Mouse (Mus musculus): Measurements from ENCODE around the gene Bmp3. TPM values are rescaled to one million over a fixed set of nuclear protein-coding genes. Genes with fewer than 3 reads are reported as not detected.

The Bmp3 gene
- polyA plus RNA-seq, 1 experiment from 2014 or later: 1.8 TPM

DNA sequence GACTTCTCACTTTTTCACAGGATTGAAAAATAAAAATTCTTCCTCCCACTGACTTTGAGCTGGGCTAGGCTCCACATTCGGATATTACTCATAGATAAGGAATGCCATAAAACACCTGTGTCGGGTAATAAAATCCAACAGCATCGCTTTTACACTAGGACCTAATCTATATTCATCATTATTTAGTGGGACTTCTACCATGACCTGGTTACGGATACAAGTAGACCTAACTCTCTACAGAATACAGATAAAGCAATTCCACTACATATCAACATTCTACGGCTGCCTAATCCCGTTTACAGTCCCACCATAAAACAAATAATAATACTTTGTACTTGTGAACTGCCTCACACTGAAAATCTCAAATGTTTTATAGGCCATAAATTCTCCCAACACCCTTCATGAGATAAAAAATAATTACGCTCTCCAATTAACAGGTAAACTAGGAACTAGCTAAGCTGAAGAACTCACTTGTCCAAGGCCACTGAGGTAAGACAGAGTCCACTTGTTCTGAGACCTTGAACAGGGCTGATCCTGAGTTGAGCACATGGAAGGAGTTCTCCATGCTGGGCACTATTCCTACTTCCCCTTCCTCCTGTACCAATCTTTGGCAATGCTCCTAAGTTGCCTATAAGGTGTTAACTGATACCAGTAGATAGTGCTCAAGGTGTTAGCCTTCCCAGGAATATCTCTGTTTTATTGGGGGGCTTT, 11.5 kb upstream of the Bmp3 start:
- 92% methylated on average over 7 of the region's 7 CpGs for WGBS
- H3K9me3 ChIP-seq (replicated peaks; ENCODE audit: control insufficient read depth, low read length, poor library complexity, severe bottlenecking): no peaks in the 10 kb centered on the region
- no peaks in the 10 kb centered on the region for H3K27me3 ChIP-seq (ENCODE audit: control insufficient read depth, insufficient read depth, low read depth, low read length)
- H3K4me2 ChIP-seq (ENCODE audit: low read length): no peak overlapping the region
- H3K9ac ChIP-seq (ENCODE audit: low read depth, low read length): no peak overlapping the region
- H3K36me3 ChIP-seq (ENCODE audit: control insufficient read depth, insufficient read depth, low read length): no peaks in the 10 kb centered on the region
- no peak for ATAC-seq
- H3K4me1 ChIP-seq (ENCODE audit: control insufficient read depth, insufficient read depth, low read length): no peaks in the 10 kb centered on the region
- no peak overlapping the region for H3K27ac ChIP-seq (ENCODE audit: low read length)
- H3K4me3 ChIP-seq (ENCODE audit: low read depth, low read length): no peak overlapping the region

DNA sequence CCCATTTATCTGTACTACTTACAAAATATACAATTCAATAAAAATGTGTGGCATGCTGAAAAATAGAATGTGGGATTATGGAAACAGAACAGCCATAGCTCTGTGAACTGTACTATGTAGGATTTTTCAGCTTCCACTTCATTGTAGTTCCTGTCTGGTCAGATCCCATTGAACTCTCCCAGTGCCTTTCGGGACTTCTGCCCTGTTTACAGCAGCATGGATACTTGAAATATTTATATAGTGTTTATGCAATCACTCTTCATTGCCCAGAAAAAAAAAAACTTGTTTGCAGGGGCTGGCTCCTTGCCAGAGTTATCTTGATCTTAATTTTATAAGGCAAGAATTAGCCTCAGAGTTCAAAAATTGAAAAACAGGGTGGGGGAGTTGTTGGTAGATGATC, 9.6 kb upstream of the Bmp3 start:
- 78% methylated on average over 1 of the region's 1 CpGs for WGBS
- Histone ChIP-seq H3K4me3 (ENCODE audit: low read depth, low read length) (no peak overlapping the region), H3K27me3 (ENCODE audit: control insufficient read depth, insufficient read depth, low read depth, low read length) (no peaks in the 10 kb centered on the region), H3K4me1 (ENCODE audit: control insufficient read depth, insufficient read depth, low read length) (no peaks in the 10 kb centered on the region), H3K9ac (ENCODE audit: low read depth, low read length) (no peak overlapping the region), H3K27ac (ENCODE audit: low read length) (no peak overlapping the region), H3K4me2 (ENCODE audit: low read length) (no peak overlapping the region), H3K36me3 (ENCODE audit: control insufficient read depth, insufficient read depth, low read length) (no peaks in the 10 kb centered on the region), H3K9me3 (replicated peaks; ENCODE audit: control insufficient read depth, low read length, poor library complexity, severe bottlenecking) (no peaks in the 10 kb centered on the region)
- no peak for ATAC-seq

DNA sequence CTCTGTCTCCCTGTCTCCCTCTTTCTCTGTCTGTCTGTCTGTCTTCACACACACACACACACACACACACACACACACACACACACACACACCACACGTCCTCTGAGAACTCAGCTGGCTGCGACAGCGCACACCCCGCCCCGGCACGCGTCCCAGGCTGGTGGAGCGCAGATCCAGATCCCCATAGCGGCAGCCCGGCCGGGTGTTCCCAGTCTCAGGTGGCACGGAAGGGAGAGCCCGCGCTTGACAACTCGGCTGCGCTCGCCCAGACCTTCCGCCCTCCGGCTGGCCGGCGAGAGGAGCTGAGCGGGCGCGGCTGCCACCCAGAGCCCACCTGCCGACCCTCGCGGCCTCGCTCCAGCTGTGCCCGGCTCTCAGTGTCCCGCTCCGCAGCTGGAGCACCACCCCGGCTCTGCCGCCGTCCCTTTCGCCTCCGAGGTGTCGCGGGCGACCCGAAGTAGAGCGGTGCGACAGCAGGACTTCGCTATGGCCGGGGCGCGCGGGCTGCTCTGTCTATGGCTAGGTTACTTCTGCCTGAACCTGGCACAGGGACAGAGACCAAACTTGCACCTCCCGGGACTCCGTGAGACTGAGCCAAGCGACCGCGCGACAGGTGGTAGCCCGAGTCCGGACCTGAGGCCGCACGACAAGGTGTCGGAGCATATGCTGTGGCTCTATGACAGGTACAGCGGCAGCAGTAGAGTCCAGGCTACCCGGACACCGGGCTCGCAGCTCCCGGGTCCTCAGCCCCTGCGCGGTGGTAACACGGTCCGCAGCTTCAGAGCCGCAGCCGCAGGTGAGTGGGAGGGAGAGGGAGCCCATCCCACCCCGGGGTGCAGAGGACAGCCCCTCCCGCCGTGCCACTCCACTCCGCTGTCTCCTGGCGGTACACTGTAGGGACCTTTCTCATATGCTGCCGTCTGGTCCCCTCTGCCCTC, 681 bp downstream of the Bmp3 start:
- 0% methylated on average over 63 of the region's 75 CpGs for WGBS
- Histone ChIP-seq H3K9me3 (replicated peaks; ENCODE audit: control insufficient read depth, low read length, poor library complexity, severe bottlenecking) (no peaks in the 10 kb centered on the region), H3K4me2 (ENCODE audit: low read length) (peak overlapping the region; percentile 100), H3K4me1 (ENCODE audit: control insufficient read depth, insufficient read depth, low read length) (peaks cover 5% of the 10 kb centered on the region), H3K4me3 (ENCODE audit: low read depth, low read length) (peak overlapping the region; percentile 72), H3K27ac (ENCODE audit: low read length) (no peak overlapping the region), H3K36me3 (ENCODE audit: control insufficient read depth, insufficient read depth, low read length) (no peaks in the 10 kb centered on the region), H3K9ac (ENCODE audit: low read depth, low read length) (peak overlapping the region; percentile 72), H3K27me3 (ENCODE audit: control insufficient read depth, insufficient read depth, low read depth, low read length) (peaks cover 14% of the 10 kb centered on the region)
- ATAC-seq: peak; percentile 79

DNA sequence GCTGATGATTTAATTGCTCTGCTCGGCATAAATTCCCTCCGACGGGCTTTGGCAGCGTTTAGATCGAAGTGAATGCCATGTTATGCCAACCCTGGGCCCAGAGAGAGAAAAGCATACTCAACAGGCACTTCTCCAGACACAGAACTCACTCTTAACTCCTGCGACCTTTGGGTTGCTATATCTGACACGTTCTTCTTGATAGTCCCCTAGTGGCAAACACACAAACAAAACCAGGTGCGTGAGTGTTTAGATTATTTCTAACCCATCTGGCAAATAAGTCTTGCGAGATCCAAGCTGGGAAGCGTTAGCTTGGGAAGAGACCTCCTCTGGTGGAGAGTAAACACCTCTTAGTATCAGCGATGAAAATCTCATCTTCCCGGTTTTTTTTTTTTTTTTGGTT, 1.5 kb downstream of the Bmp3 start:
- WGBS: 12% methylated on average over 12 of the region's 12 CpGs
- peak overlapping the region; percentile 72 for H3K4me3 ChIP-seq (ENCODE audit: low read depth, low read length)
- no peaks in the 10 kb centered on the region for H3K9me3 ChIP-seq (replicated peaks; ENCODE audit: control insufficient read depth, low read length, poor library complexity, severe bottlenecking)
- peak overlapping the region; percentile 100 for H3K4me2 ChIP-seq (ENCODE audit: low read length)
- peaks cover 5% of the 10 kb centered on the region for H3K4me1 ChIP-seq (ENCODE audit: control insufficient read depth, insufficient read depth, low read length)
- H3K27me3 ChIP-seq (ENCODE audit: control insufficient read depth, insufficient read depth, low read depth, low read length): peaks cover 14% of the 10 kb centered on the region
- ATAC-seq: no peak
- no peak overlapping the region for H3K27ac ChIP-seq (ENCODE audit: low read length)
- no peak overlapping the region for H3K9ac ChIP-seq (ENCODE audit: low read depth, low read length)
- no peaks in the 10 kb centered on the region for H3K36me3 ChIP-seq (ENCODE audit: control insufficient read depth, insufficient read depth, low read length)

DNA sequence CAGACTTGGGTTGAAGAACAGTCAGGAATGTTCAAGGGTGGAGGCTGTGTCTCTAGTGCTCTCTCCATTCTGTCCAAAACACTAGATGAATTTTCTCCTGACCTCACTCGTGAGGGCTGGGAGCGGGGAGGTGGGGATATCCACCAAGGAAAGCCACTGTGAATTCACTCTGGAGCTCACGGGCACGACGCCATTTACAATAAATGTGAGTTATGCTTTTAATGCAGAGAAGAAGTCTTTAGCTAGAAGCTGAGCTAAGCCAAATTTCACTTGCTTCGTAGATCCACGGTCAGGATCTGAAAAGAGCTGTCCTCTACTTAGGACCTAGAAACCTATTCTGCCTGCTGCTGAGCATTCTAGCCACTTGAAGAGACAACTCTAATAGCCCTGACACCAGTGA, 2.1 kb downstream of the Bmp3 start:
- 0 out of 2 replicates have a peak overlapping the region, but pooled peaks have one; percentile 72 for H3K4me3 ChIP-seq (ENCODE audit: low read depth, low read length)
- H3K9ac ChIP-seq (ENCODE audit: low read depth, low read length): no peak overlapping the region
- H3K4me1 ChIP-seq (ENCODE audit: control insufficient read depth, insufficient read depth, low read length): peaks cover 5% of the 10 kb centered on the region
- no peaks in the 10 kb centered on the region for H3K9me3 ChIP-seq (replicated peaks; ENCODE audit: control insufficient read depth, low read length, poor library complexity, severe bottlenecking)
- ATAC-seq: no peak
- H3K27me3 ChIP-seq (ENCODE audit: control insufficient read depth, insufficient read depth, low read depth, low read length): peaks cover 18% of the 10 kb centered on the region
- 81% methylated on average over 7 of the region's 7 CpGs for WGBS
- peak overlapping the region; percentile 100 for H3K4me2 ChIP-seq (ENCODE audit: low read length)
- H3K27ac ChIP-seq (ENCODE audit: low read length): no peak overlapping the region
- H3K36me3 ChIP-seq (ENCODE audit: control insufficient read depth, insufficient read depth, low read length): no peaks in the 10 kb centered on the region

DNA sequence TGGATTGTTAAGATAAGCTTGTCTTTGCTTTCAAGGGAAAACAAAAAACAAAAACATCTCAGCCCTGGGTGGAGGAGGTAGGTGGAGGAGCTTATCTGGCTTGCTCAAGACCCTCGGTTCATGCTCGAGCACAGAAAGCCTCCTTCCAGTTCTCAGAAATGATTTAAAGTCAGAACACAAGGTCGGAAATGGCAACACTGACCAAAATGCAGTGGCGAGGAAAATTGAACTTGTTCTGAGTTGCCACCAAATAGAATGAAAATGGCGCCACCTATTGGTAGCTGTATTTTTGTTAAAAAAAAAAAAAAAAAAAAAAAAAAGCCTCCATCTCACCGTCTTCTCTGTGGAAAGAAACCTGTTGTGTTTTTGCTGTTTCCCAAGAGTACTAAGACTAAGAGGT, 9.7 kb downstream of the Bmp3 start:
- WGBS: 2% methylated on average over 6 of the region's 6 CpGs
- Histone ChIP-seq H3K36me3 (ENCODE audit: control insufficient read depth, insufficient read depth, low read length) (no peaks in the 10 kb centered on the region), H3K27me3 (ENCODE audit: control insufficient read depth, insufficient read depth, low read depth, low read length) (peaks cover 4% of the 10 kb centered on the region; the same call in 1 of the 2 replicates), H3K9ac (ENCODE audit: low read depth, low read length) (no peak overlapping the region), H3K4me2 (ENCODE audit: low read length) (peak overlapping the region; percentile 37), H3K4me3 (ENCODE audit: low read depth, low read length) (no peak overlapping the region), H3K27ac (ENCODE audit: low read length) (no peak overlapping the region), H3K4me1 (ENCODE audit: control insufficient read depth, insufficient read depth, low read length) (no peaks in the 10 kb centered on the region), H3K9me3 (replicated peaks; ENCODE audit: control insufficient read depth, low read length, poor library complexity, severe bottlenecking) (no peaks in the 10 kb centered on the region)
- ATAC-seq: no peak

DNA sequence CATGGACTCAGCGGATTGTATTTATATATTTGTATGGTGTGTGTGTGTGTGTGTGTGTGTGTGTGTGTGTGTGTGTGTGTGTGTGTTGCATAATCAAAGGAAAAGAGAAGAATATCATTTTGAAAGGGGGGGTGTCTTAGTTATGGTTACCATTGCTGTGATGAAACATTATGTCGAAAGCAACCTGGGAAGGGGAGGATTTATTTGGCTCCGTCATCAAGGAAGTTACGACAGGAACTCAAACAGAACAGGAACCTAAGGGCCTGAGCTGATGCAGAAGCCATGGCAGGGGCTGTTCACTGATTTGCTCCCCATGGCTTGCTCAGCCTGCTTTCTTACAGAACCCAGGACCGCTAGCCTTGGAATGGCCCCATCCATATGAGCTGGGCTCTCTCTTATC, 10.9 kb downstream of the Bmp3 start:
- WGBS: 90% methylated on average over 5 of the region's 5 CpGs
- no peaks in the 10 kb centered on the region for H3K9me3 ChIP-seq (replicated peaks; ENCODE audit: control insufficient read depth, low read length, poor library complexity, severe bottlenecking)
- H3K9ac ChIP-seq (ENCODE audit: low read depth, low read length): no peak overlapping the region
- no peak overlapping the region for H3K4me2 ChIP-seq (ENCODE audit: low read length)
- H3K27ac ChIP-seq (ENCODE audit: low read length): no peak overlapping the region
- no peak for ATAC-seq
- H3K4me3 ChIP-seq (ENCODE audit: low read depth, low read length): no peak overlapping the region
- H3K4me1 ChIP-seq (ENCODE audit: control insufficient read depth, insufficient read depth, low read length): no peaks in the 10 kb centered on the region
- H3K36me3 ChIP-seq (ENCODE audit: control insufficient read depth, insufficient read depth, low read length): no peaks in the 10 kb centered on the region
- H3K27me3 ChIP-seq (ENCODE audit: control insufficient read depth, insufficient read depth, low read depth, low read length): peaks cover 4% of the 10 kb centered on the region; the same call in 1 of the 2 replicates

DNA sequence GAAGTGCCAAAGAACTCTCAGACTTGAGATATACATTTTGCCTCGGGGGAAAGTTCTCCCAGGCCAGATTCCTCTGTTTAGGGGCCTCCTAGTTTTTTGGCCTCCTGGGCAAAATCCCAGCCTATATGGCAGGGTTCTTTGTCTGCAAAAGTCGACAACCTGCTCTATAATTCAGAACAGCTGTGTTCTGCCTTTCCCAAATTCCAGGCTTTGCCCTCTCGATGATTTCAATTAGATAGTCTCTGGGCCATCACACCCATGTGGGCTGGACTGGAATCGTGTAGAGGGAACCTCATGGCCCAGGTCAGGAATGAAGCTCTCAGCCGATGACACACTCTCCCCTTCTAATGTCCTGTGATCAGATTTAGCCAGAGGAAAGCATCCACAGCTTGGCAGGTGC, 21.8 kb downstream of the Bmp3 start:
- H3K27me3 ChIP-seq (ENCODE audit: control insufficient read depth, insufficient read depth, low read depth, low read length): no peaks in the 10 kb centered on the region
- no peak overlapping the region for H3K27ac ChIP-seq (ENCODE audit: low read length)
- no peaks in the 10 kb centered on the region for H3K4me1 ChIP-seq (ENCODE audit: control insufficient read depth, insufficient read depth, low read length)
- 72% methylated on average over 5 of the region's 5 CpGs for WGBS
- H3K9ac ChIP-seq (ENCODE audit: low read depth, low read length): no peak overlapping the region
- H3K36me3 ChIP-seq (ENCODE audit: control insufficient read depth, insufficient read depth, low read length): no peaks in the 10 kb centered on the region
- no peaks in the 10 kb centered on the region for H3K9me3 ChIP-seq (replicated peaks; ENCODE audit: control insufficient read depth, low read length, poor library complexity, severe bottlenecking)
- no peak for ATAC-seq
- no peak overlapping the region for H3K4me2 ChIP-seq (ENCODE audit: low read length)
- H3K4me3 ChIP-seq (ENCODE audit: low read depth, low read length): no peak overlapping the region

DNA sequence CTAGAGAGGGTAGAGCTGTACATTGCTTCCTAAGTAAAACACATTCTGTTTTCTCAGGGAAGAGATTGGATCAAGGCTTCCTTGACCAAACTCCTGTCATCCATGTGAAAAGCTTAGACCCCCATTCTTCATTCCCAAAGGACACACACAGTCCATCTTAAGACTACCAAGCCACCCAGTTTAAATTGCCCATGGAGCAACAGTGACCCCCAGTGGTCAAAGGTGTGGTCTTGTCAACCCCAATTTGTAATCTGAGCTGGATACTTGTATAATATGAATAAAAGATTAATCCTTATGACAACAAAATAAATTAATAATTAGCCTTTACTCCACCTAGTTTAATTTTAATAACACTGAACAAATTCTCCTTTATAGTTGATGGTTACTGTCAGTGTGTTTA, 24.7 kb downstream of the Bmp3 start:
- Histone ChIP-seq H3K36me3 (ENCODE audit: control insufficient read depth, insufficient read depth, low read length) (no peaks in the 10 kb centered on the region), H3K4me3 (ENCODE audit: low read depth, low read length) (no peak overlapping the region), H3K27me3 (ENCODE audit: control insufficient read depth, insufficient read depth, low read depth, low read length) (no peaks in the 10 kb centered on the region), H3K4me2 (ENCODE audit: low read length) (no peak overlapping the region), H3K4me1 (ENCODE audit: control insufficient read depth, insufficient read depth, low read length) (no peaks in the 10 kb centered on the region), H3K27ac (ENCODE audit: low read length) (no peak overlapping the region), H3K9ac (ENCODE audit: low read depth, low read length) (no peak overlapping the region), H3K9me3 (replicated peaks; ENCODE audit: control insufficient read depth, low read length, poor library complexity, severe bottlenecking) (no peaks in the 10 kb centered on the region)
- ATAC-seq: no peak

Data from midbrain, embryonic 16.5 days (tissue).